9 mouse cellular contexts compared by ENCODE assay signal in genomic region chr1:134360656-134361055, GRCm38 (mm10). TPM values are rescaled to one million over a fixed set of nuclear protein-coding genes. Genes with fewer than 3 reads are reported as not detected.
A peak's percentile ranks its signal among the peaks of the same experiment; 100 is the strongest.
DNase-seq lines count a peak whose midpoint lies in the region; ATAC-seq lines count a peak whose summit lies in the region.
"Had no signal": no experiment of that assay in that cellular context is flagged by ENCODE, and none has a peak within 500 bp of the region (broad histone marks: within the 10 kb centered on the region; RNA-seq: fewer than 3 reads in every experiment).

No protein-coding gene starts in this region.

- DNase-seq in heart, postnatal 4 days: no peak
- DNase-seq in MN1 (ENCODE audit: low spot score): peak; percentile 42
- DNase-seq in frontal cortex, postnatal 36 days (ENCODE audit: low spot score in 2 of 2): no peak
- no peak for DNase-seq in c-Kit-positive CD71-positive TER-119-positive erythroid progenitor cells, embryonic 14.5 days (ENCODE audit: low spot score)
- DNase-seq in urinary bladder, postnatal 10 days (ENCODE audit: low spot score): no peak

- H3K4me3 ChIP-seq in heart, embryonic 13.5 days: peak overlapping the region; percentile 97
- peak overlapping the region; percentile 89 for H3K4me3 ChIP-seq in hindbrain, embryonic 13.5 days
- peak overlapping the region; percentile 93 for H3K4me3 ChIP-seq in midbrain, embryonic 15.5 days

- H3K27me3 ChIP-seq in heart, embryonic 13.5 days (replicated peaks): no peaks in the 10 kb centered on the region
- no peaks in the 10 kb centered on the region for H3K27me3 ChIP-seq in hindbrain, embryonic 13.5 days
- H3K27me3 ChIP-seq in midbrain, embryonic 15.5 days (replicated peaks): no peaks in the 10 kb centered on the region

- H3K9ac ChIP-seq in heart, embryonic 13.5 days: peak overlapping the region; percentile 97
- peak overlapping the region; percentile 94 for H3K9ac ChIP-seq in hindbrain, embryonic 13.5 days
- H3K9ac ChIP-seq in midbrain, embryonic 15.5 days: no peak overlapping the region; the same call in 1 of the 2 replicates

- peaks cover 20% of the 10 kb centered on the region for H3K4me1 ChIP-seq in heart, embryonic 13.5 days
- H3K4me1 ChIP-seq in hindbrain, embryonic 13.5 days (replicated peaks): peaks cover 28% of the 10 kb centered on the region
- peaks cover 27% of the 10 kb centered on the region for H3K4me1 ChIP-seq in midbrain, embryonic 15.5 days

- H3K36me3 ChIP-seq in heart, embryonic 13.5 days: peaks cover 48% of the 10 kb centered on the region
- H3K36me3 ChIP-seq in hindbrain, embryonic 13.5 days: peaks cover 29% of the 10 kb centered on the region
- peaks cover 16% of the 10 kb centered on the region; the same call in 1 of the 2 replicates for H3K36me3 ChIP-seq in midbrain, embryonic 15.5 days (replicated peaks)

- no peaks in the 10 kb centered on the region for H3K9me3 ChIP-seq in heart, embryonic 13.5 days
- no peaks in the 10 kb centered on the region for H3K9me3 ChIP-seq in hindbrain, embryonic 13.5 days
- no peaks in the 10 kb centered on the region for H3K9me3 ChIP-seq in midbrain, embryonic 15.5 days

- ATAC-seq in heart, embryonic 13.5 days (ENCODE audit: extremely low read depth, insufficient number of reproducible peaks, low FRiP score, low TSS enrichment): no peak
- no peak for ATAC-seq in hindbrain, embryonic 13.5 days (ENCODE audit: low FRiP score)
- no peak for ATAC-seq in midbrain, embryonic 15.5 days (replicated peaks)

- H3K4me2 ChIP-seq in heart, embryonic 13.5 days: peak overlapping the region; percentile 93
- H3K4me2 ChIP-seq in hindbrain, embryonic 13.5 days: peak overlapping the region; percentile 75
- peak overlapping the region; percentile 66 for H3K4me2 ChIP-seq in midbrain, embryonic 15.5 days

- WGBS in heart, embryonic 13.5 days: 69% methylated on average over 7 of the region's 7 CpGs
- WGBS in hindbrain, embryonic 13.5 days: 82% methylated on average over 7 of the region's 7 CpGs
- WGBS in midbrain, embryonic 15.5 days: 86% methylated on average over 7 of the region's 7 CpGs

- no peak overlapping the region for H3K27ac ChIP-seq in heart, embryonic 13.5 days (replicated peaks)
- H3K27ac ChIP-seq in hindbrain, embryonic 13.5 days: no peak overlapping the region
- H3K27ac ChIP-seq in midbrain, embryonic 15.5 days: no peak overlapping the region

RNA-seq across cellular contexts. Expression of gene Tmem183a, which starts 1.1 kb away (rescaled TPM):
- polyA plus RNA-seq in heart, embryonic 13.5 days (2015; fragmentation: Nextera tagmentation; extraction: Ambion mirVana): 54.0 and 63.0 TPM in 2 replicates
- total RNA-seq in heart, postnatal 4 days (2021): 10 to 100 TPM; 33.8 to 42.5 TPM
- polyA plus RNA-seq in hindbrain, embryonic 13.5 days (2015; fragmentation: Nextera tagmentation; extraction: Ambion mirVana): 122 and 128 TPM in 2 replicates
- polyA plus RNA-seq in midbrain, embryonic 15.5 days (2015; fragmentation: Nextera tagmentation; extraction: Ambion mirVana): 144 and 147 TPM in 2 replicates

RNA-seq across cellular contexts. Expression of gene 4933406M09Rik, which starts 25.1 kb away (rescaled TPM):
- polyA plus RNA-seq in heart, embryonic 13.5 days (2015; fragmentation: Nextera tagmentation; extraction: Ambion mirVana): not detected in 2 replicates
- not detected for total RNA-seq in heart, postnatal 4 days (2021)
- polyA plus RNA-seq in hindbrain, embryonic 13.5 days (2015; fragmentation: Nextera tagmentation; extraction: Ambion mirVana): not detected in 2 replicates
- polyA plus RNA-seq in midbrain, embryonic 15.5 days (2015; fragmentation: Nextera tagmentation; extraction: Ambion mirVana): not detected in 2 replicates
- polyA plus RNA-seq: gonadal fat pad, adult 2 months had no signal

RNA-seq across cellular contexts. Expression of gene Ppfia4, which starts 27.9 kb away (rescaled TPM):
- 10.9 and 12.6 TPM in 2 replicates for polyA plus RNA-seq in heart, embryonic 13.5 days (2015; fragmentation: Nextera tagmentation; extraction: Ambion mirVana)
- 1 to 10 TPM; 7.3 to 9.2 TPM for total RNA-seq in heart, postnatal 4 days (2021)
- polyA plus RNA-seq in hindbrain, embryonic 13.5 days (2015; fragmentation: Nextera tagmentation; extraction: Ambion mirVana): 10.9 and 12.3 TPM in 2 replicates
- polyA plus RNA-seq in midbrain, embryonic 15.5 days (2015; fragmentation: Nextera tagmentation; extraction: Ambion mirVana): 18.9 and 20.4 TPM in 2 replicates

RNA-seq across cellular contexts. Expression of gene Cyb5r1, which starts 44.7 kb away (rescaled TPM):
- 37.8 and 44.7 TPM in 2 replicates for polyA plus RNA-seq in heart, embryonic 13.5 days (2015; fragmentation: Nextera tagmentation; extraction: Ambion mirVana)
- 10 to 100 TPM; 31.0 to 31.1 TPM for total RNA-seq in heart, postnatal 4 days (2021)
- polyA plus RNA-seq in hindbrain, embryonic 13.5 days (2015; fragmentation: Nextera tagmentation; extraction: Ambion mirVana): 19.0 and 19.9 TPM in 2 replicates
- 12.6 and 13.3 TPM in 2 replicates for polyA plus RNA-seq in midbrain, embryonic 15.5 days (2015; fragmentation: Nextera tagmentation; extraction: Ambion mirVana)

RNA-seq across cellular contexts. Expression of gene Adipor1, which starts 54.5 kb away (rescaled TPM):
- 133 and 134 TPM in 2 replicates for polyA plus RNA-seq in heart, embryonic 13.5 days (2015; fragmentation: Nextera tagmentation; extraction: Ambion mirVana)
- total RNA-seq in heart, postnatal 4 days (2021): 100 to 1,000 TPM; 126 to 130 TPM
- polyA plus RNA-seq in hindbrain, embryonic 13.5 days (2015; fragmentation: Nextera tagmentation; extraction: Ambion mirVana): 69.8 and 72.0 TPM in 2 replicates
- 76.0 and 82.4 TPM in 2 replicates for polyA plus RNA-seq in midbrain, embryonic 15.5 days (2015; fragmentation: Nextera tagmentation; extraction: Ambion mirVana)
